Mouse (Mus musculus): ENCODE results near the gene Nav2.

Nav2 gene

GRCm38 (mm10) chr7:49341151-49341918, 432.8 kb downstream of the Nav2 start:
- no peak for DNase-seq

GRCm38 (mm10) chr7:49341919-49342529, 433.5 kb downstream of the Nav2 start:
- no peak for DNase-seq

- DNase-seq = peak; percentile 11
Observed at GRCm38 (mm10) chr7:49342556-49343080, 434.1 kb downstream of the Nav2 start.

GRCm38 (mm10) chr7:49343081-49343600, 434.6 kb downstream of the Nav2 start:
- DNase-seq = no peak

- no peak for DNase-seq
Observed at GRCm38 (mm10) chr7:49343752-49344484, 435.4 kb downstream of the Nav2 start.

GRCm38 (mm10) chr7:49347338-49348272, 439.1 kb downstream of the Nav2 start:
- no peak for DNase-seq

- DNase-seq = no peak
Observed at GRCm38 (mm10) chr7:49348636-49349035, 440.1 kb downstream of the Nav2 start.

- no peak for DNase-seq
Observed at GRCm38 (mm10) chr7:49350321-49351007, 441.9 kb downstream of the Nav2 start.

GRCm38 (mm10) chr7:49351596-49352258, 443.2 kb downstream of the Nav2 start:
- DNase-seq = no peak

- DNase-seq = no peak
Observed at GRCm38 (mm10) chr7:49357441-49358165, 449.1 kb downstream of the Nav2 start.

- DNase-seq = no peak
Observed at GRCm38 (mm10) chr7:49359120-49359519, 450.6 kb downstream of the Nav2 start.

- no peak for DNase-seq
Observed at GRCm38 (mm10) chr7:49360597-49360996, 452.1 kb downstream of the Nav2 start.

GRCm38 (mm10) chr7:49361465-49362090, 453.1 kb downstream of the Nav2 start:
- DNase-seq = no peak

GRCm38 (mm10) chr7:49364486-49365162, 456.1 kb downstream of the Nav2 start:
- DNase-seq = peak; percentile 71

- no peak for DNase-seq
Observed at GRCm38 (mm10) chr7:49368590-49368989, 460.1 kb downstream of the Nav2 start.

- DNase-seq = no peak
Observed at GRCm38 (mm10) chr7:49369006-49369405, 460.5 kb downstream of the Nav2 start.

- DNase-seq = no peak
Observed at GRCm38 (mm10) chr7:49369809-49370473, 461.4 kb downstream of the Nav2 start.

GRCm38 (mm10) chr7:49371345-49371744, 462.8 kb downstream of the Nav2 start:
- no peak for DNase-seq

GRCm38 (mm10) chr7:49371972-49372371, 463.5 kb downstream of the Nav2 start:
- DNase-seq = no peak
